Mouse (Mus musculus): ENCODE results near the gene Ccdc113. TPM values are rescaled to one million over a fixed set of nuclear protein-coding genes. Genes with fewer than 3 reads are reported as not detected.

Ccdc113 gene
- total and polyA plus RNA-seq, 3 experiments, result not detected

DNA sequence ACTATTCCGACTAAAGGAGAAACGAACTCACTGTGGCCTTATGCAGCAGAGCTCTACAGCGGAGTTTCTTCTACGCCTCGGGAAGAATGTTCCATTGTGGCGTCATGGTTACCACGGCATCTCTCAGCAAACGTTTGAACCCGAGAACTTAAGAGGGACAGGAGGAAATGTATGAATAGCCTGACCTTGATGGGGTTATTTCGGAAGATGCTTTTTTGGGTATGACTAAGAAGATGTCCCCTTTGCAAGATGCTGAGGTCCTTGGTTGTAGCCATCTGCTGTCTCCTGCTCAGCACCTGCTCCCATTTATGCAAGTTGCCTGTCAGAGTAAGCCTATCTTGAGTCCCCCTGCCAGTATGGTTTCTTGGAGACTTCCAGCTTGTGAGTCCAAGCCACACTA lies 42.4 kb downstream of the Ccdc113 start, which contains the start of gene Prss54:
Gene Prss54, minus strand, starts transcription at position 101 of the 400 bp plus-strand sequence.
- peaks cover 0 to 2% of the 10 kb centered on the region in 2 experiments; a peak in 2 of 4 replicates for H3K27me3 ChIP-seq (ENCODE audit: control insufficient read depth in 1 of 2, insufficient read depth in 2 of 2, low read length in 2 of 2)
- no peaks in the 10 kb centered on the region for H3K36me3 ChIP-seq (ENCODE audit: control insufficient read depth in 1 of 2, insufficient read depth in 2 of 2, low read length in 2 of 2)
- TF ChIP-seq HCFC1 (IDR thresholded peaks at IDR 0.05; ENCODE audit: low read depth, low read length) (no peak), TBP (IDR thresholded peaks at IDR 0.05; ENCODE audit: low read depth, low read length) (no peak), KAT2A (conservative IDR thresholded peaks at IDR 0.05; ENCODE audit: low read depth, low read length) (no peak)
- no peak within 1 kb of the TSS for H3K9ac ChIP-seq (ENCODE audit: control insufficient read depth, low read depth, low read length, poor library complexity, severe bottlenecking)
- H3K4me1 ChIP-seq (ENCODE audit: control insufficient read depth in 1 of 2, insufficient read depth in 2 of 2, low read length in 2 of 2), result no peaks in the 10 kb centered on the region; a peak in 1 of 4 replicates
- H3K27ac ChIP-seq (ENCODE audit: control insufficient read depth, low read depth, low read length), result no peak within 1 kb of the TSS
- DNase-seq (ENCODE audit: low read depth, low spot score), result no peak
- H3K79me2 ChIP-seq (ENCODE audit: control insufficient read depth, insufficient read depth, low read length, poor library complexity), result no peaks in the 10 kb centered on the region
- no peaks in the 10 kb centered on the region for H3K9me3 ChIP-seq (replicated peaks; ENCODE audit: insufficient read depth, low read length)
- no peak within 1 kb of the TSS for H3K4me3 ChIP-seq (ENCODE audit: control insufficient read depth in 1 of 2, insufficient read depth in 1 of 2, low read depth in 2 of 2, low read length in 2 of 2)

DNA sequence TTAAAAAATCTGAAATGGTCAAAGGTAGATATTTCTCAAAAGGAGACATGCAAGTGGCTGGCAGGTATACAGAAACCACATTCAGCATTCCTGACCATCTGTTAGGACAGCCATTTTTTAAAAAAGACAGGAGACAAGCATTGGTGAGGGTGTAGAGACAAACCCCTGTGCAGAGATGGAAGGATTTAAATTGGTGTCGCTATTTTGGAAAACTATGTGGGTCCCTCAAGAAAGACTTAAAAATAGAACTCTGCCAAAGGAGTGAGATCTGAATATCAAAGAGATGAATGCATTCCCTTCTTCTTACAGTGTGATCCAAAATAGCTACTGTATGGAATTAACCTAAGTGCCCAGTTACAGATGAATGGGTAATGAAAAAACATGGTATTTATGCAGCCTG lies 53.5 kb downstream of the Ccdc113 start:
- Histone ChIP-seq H3K27me3 (ENCODE audit: control insufficient read depth in 1 of 2, insufficient read depth in 2 of 2, low read length in 2 of 2) (peaks cover 2% of the 10 kb centered on the region in 2 experiments; a peak in 2 of 4 replicates), H3K36me3 (ENCODE audit: control insufficient read depth in 1 of 2, insufficient read depth in 2 of 2, low read length in 2 of 2) (peaks cover 0 to 8% of the 10 kb centered on the region in 2 experiments; a peak in 2 of 4 replicates), H3K9me3 (replicated peaks; ENCODE audit: insufficient read depth, low read length) (no peaks in the 10 kb centered on the region), H3K79me2 (ENCODE audit: control insufficient read depth, insufficient read depth, low read length, poor library complexity) (no peaks in the 10 kb centered on the region), H3K4me3 (ENCODE audit: control insufficient read depth in 1 of 2, insufficient read depth in 1 of 2, low read depth in 2 of 2, low read length in 2 of 2) (no peak overlapping the region), H3K9ac (ENCODE audit: control insufficient read depth, low read depth, low read length, poor library complexity, severe bottlenecking) (no peak overlapping the region), H3K4me1 (ENCODE audit: control insufficient read depth in 1 of 2, insufficient read depth in 2 of 2, low read length in 2 of 2) (peaks cover 0 to 11% of the 10 kb centered on the region in 2 experiments; a peak in 2 of 4 replicates), H3K27ac (ENCODE audit: control insufficient read depth, low read depth, low read length) (no peak overlapping the region)
- no peak for DNase-seq (ENCODE audit: low read depth, low spot score)
- TF ChIP-seq MXI1 (IDR thresholded peaks at IDR 0.05; ENCODE audit: low read depth, low read length) (no peak), POLR2AphosphoS2 (IDR thresholded peaks at IDR 0.05; ENCODE audit: low read length) (no peak), RCOR1 (IDR thresholded peaks at IDR 0.05; ENCODE audit: low read depth, low read length) (no peak), TBP (IDR thresholded peaks at IDR 0.05; ENCODE audit: low read depth, low read length) (no peak), CTCF (IDR thresholded peaks at IDR 0.05 in 2 of 3, conservative IDR thresholded peaks at IDR 0.05 in 1 of 3; ENCODE audit: control insufficient read depth in 1 of 3, insufficient read depth in 1 of 3, low read depth in 2 of 3, low read length in 3 of 3, poor library complexity in 1 of 3, severe bottlenecking in 1 of 3) (no peak), JUND (IDR thresholded peaks at IDR 0.05; ENCODE audit: low read depth, low read length) (no peak), USF1 (IDR thresholded peaks at IDR 0.05; ENCODE audit: low read depth, low read length) (no peak), ZNF384 (IDR thresholded peaks at IDR 0.05; ENCODE audit: low read depth, low read length) (no peak), MAFK (IDR thresholded peaks at IDR 0.05; ENCODE audit: borderline replicate concordance, low read depth, low read length) (no peak), ZMIZ1 (IDR thresholded peaks at IDR 0.05; ENCODE audit: low read depth, low read length) (no peak), GATA1 (IDR thresholded peaks at IDR 0.05; ENCODE audit: low read depth, low read length) (no peak), TCF12 (IDR thresholded peaks at IDR 0.05; ENCODE audit: low read depth, low read length) (no peak), KAT2A (conservative IDR thresholded peaks at IDR 0.05; ENCODE audit: low read depth, low read length) (no peak)

DNA sequence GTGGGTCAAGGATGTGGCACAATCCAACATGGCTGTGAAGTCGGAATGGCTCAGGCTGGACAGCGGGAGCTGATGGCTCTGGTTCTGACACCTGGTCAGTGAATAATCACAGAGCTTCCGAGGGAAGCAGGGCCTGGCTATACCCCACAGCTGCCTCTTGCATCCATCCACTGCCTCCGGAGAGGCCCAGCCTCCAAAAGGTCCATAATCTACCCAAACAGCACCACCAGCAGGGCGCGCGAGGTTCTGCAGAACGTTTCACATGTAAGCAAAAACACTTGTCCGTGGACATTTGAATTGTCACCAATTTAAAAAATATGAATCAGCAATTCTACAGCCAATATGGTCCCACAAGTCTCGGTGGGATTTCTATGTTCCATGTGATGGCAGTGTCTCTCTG lies 55.4 kb downstream of the Ccdc113 start:
- no peak for DNase-seq (ENCODE audit: low read depth, low spot score)
- Histone ChIP-seq H3K9me3 (replicated peaks; ENCODE audit: insufficient read depth, low read length) (no peaks in the 10 kb centered on the region), H3K9ac (ENCODE audit: control insufficient read depth, low read depth, low read length, poor library complexity, severe bottlenecking) (no peak overlapping the region), H3K27ac (ENCODE audit: control insufficient read depth, low read depth, low read length) (no peak overlapping the region), H3K4me3 (ENCODE audit: control insufficient read depth in 1 of 2, insufficient read depth in 1 of 2, low read depth in 2 of 2, low read length in 2 of 2) (no peak overlapping the region), H3K4me1 (ENCODE audit: control insufficient read depth in 1 of 2, insufficient read depth in 2 of 2, low read length in 2 of 2) (peaks cover 2 to 27% of the 10 kb centered on the region in 2 experiments; a peak in 3 of 4 replicates), H3K79me2 (ENCODE audit: control insufficient read depth, insufficient read depth, low read length, poor library complexity) (no peaks in the 10 kb centered on the region), H3K27me3 (ENCODE audit: control insufficient read depth in 1 of 2, insufficient read depth in 2 of 2, low read length in 2 of 2) (peaks cover 0 to 2% of the 10 kb centered on the region in 2 experiments; a peak in 2 of 4 replicates), H3K36me3 (ENCODE audit: control insufficient read depth in 1 of 2, insufficient read depth in 2 of 2, low read length in 2 of 2) (peaks cover 0 to 18% of the 10 kb centered on the region in 2 experiments; a peak in 2 of 4 replicates)
- TF ChIP-seq CTCF (IDR thresholded peaks at IDR 0.05 in 2 of 3, conservative IDR thresholded peaks at IDR 0.05 in 1 of 3; ENCODE audit: control insufficient read depth in 1 of 3, insufficient read depth in 1 of 3, low read depth in 2 of 3, low read length in 3 of 3, poor library complexity in 1 of 3, severe bottlenecking in 1 of 3), result peak in 2 of 3 experiments; percentile 10 to 14; a peak in 1 of 6 replicates
- TF ChIP-seq USF2 (IDR thresholded peaks at IDR 0.05; ENCODE audit: borderline replicate concordance in 1 of 2, insufficient read depth in 1 of 2, low read depth in 1 of 2, low read length in 2 of 2), result no peak
- no peak for TF ChIP-seq MXI1 (IDR thresholded peaks at IDR 0.05; ENCODE audit: low read depth, low read length)
- TF ChIP-seq TAL1 (IDR thresholded peaks at IDR 0.05; ENCODE audit: low read length), result no peak
